Mouse (Mus musculus) layer of hippocampus, postnatal 14 days (tissue): Measurements from ENCODE around the gene Camk1d. TPM values are rescaled to one million over a fixed set of nuclear protein-coding genes. Genes with fewer than 3 reads are reported as not detected.

Experiments used
- DNase-seq, 2 experiments: peaks; one replicate each; pipeline ENCODE4 v3.0.0; 2021 to 2022; ENCODE audit warnings: low spot score in 2 of 2, mixed read lengths in 1 of 2
- total RNA-seq, 2 experiments: library from RNA; stranded (reverse); gene quantifications; 2 replicates each; pipeline ENCODE4 v1.2.3; 2021

Camk1d gene
- total RNA-seq, 2 experiments from 2014 or later = 146 to 147 TPM

DNA sequence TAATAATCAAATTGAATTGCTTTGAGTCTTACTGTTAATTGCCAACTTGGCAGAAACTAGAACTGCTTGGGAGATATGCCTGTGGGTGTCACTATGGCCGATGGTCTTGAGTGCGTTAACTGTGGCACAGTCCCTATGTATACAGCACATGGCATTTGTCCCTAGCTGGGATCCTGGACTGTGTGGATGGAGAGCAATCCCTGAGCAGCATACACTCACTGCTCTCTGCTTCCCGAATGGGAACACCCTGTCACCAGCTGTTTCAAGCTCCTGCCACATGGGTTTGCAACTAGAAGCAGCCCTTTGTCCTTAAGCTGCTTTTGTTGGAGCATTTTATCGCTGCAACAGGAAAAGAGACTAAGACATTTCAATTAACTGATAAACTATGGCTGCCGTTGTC is 224.4 kb downstream of the Camk1d start:
- no peak for DNase-seq

DNA sequence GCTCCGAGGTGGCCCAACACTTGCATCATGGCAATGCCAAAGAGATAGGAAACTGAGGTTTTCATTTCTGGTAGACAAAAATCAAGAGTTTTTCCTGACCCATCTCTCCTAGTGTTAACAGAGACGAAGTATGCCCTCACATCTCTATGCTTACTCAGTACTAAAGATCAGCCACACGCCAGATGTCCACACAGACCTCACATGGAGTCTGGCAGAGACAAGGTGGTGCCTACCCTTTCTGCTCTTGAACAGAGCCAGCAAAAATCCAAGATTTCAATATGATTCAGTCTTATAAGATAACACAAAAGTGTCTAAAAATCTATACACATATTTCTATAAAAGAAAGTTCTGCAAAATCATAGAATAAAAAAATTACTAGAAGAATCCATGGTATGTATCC is 227.0 kb downstream of the Camk1d start:
- DNase-seq = no peak

- DNase-seq = no peak
Observed at GRCm38 (mm10) chr2:5486663-5487062, 227.7 kb downstream of the Camk1d start.

DNA sequence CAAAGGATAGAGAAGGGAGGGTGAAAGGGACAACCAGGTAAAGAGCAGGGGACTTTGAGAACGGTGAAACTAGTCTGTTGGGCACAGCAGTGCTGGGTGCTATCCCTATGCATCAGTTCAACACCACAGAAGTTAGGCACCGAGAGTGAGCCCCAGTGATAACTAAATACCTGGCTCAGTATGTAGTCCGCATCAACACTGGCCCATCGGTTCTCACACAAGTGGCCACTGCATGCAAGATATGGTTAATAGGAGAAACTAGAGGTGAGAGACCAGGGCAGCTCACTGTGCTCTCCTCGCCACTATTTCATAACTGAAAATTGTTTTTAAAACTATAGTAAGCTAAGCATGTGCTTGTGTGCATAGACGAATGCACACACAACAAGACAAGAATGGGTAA is 228.5 kb downstream of the Camk1d start:
- no peak for DNase-seq

DNA sequence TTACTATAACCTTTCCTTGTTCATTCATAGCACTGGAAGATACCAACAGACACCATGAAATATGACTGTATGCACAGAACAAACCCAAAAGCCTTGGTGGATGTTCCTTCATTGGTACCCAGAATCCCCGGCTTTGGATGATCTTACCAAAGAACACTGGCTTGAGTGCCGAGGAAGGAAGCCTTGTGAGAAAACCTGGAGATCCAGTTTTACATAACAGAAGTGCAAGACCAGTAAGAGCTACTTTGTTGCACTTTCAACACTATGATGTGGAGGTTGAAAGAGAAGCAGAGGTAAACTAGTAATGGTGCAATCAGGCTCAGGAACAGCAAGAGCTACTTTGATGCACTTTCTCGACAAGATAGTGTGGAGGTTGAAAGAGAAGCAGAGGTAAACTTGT is 234.4 kb downstream of the Camk1d start:
- DNase-seq = no peak

DNA sequence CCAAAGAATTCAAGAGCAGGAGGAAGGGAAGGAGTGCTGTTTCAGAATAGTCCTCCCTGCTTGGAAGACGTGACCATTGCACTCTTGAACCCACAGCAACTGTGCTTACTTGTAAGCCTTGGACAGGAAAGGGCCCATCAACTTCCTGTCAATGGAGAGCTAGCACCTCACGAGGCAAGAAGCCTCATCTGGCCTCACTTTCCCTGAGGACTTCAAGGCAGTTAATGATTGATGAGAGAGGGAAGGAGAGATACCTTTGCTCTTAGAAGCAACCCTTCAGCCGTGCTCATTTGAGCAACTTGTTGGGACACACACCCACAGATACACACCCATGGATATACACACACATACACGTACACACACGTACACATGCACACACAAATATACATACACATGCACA is 235.6 kb downstream of the Camk1d start:
- DNase-seq = no peak

DNA sequence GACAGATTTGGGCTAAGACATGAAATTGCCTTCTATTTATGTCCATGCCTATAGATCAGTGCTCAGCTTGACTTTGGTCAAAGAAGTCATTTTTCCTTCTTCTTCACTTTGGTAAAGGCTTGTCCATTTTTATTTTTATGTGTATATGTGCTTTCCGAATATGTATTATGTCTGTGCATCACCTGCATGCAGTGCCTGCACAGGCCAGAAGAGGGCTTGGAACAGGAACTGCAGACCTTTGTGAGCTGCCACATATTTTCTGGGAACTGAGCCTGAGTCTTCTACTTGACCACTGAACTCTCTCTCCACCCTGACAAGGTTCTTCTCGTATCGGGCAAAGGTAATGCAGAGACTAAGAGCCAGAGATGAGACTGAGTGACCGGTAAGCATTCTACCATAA is 236.1 kb downstream of the Camk1d start:
- DNase-seq = no peak

DNA sequence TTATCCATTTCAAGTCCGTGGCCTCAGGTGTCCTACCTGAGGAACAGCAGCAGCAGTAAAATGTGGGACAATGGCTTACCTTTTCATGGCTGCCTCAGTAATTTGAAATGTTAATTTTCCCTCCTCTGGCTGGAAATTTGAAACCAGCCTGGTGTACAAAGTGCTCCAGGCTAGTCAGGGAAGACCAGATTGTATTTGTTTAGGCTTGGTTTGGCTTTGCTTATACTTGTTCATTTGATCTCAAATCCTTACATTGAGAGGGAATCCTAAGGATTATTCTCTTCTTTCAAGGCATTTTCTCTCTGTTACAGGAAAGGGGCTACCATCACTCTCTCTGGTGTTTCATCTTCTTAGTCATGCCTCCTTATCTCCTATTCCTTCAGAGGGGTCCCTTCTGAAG is 236.8 kb downstream of the Camk1d start:
- no peak for DNase-seq

GRCm38 (mm10) chr2:5469366-5469941 is 244.9 kb downstream of the Camk1d start:
- DNase-seq = peak in 1 of 2 experiments; percentile 48

DNA sequence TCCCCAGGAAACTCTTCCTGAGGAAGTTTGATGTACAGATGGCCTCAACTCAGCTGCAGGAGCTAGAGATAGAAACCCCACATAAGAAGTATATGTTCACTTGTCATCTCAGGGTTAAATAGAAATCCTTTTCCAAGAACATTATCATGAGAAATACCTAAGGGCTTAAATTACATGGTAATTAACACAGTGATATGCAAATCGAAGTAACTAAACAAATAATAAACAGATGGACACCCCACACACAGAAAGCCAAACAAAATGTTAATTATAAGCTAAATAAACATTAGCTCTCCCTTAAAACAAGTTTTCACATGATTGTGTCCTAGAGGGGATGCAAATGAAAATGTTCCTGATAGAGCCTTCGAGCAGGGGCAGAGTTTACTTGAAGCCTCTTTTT is 246.8 kb downstream of the Camk1d start:
- no peak for DNase-seq

GRCm38 (mm10) chr2:5458671-5459235 is 255.6 kb downstream of the Camk1d start:
- DNase-seq = no peak

GRCm38 (mm10) chr2:5458075-5458494 is 256.2 kb downstream of the Camk1d start:
- DNase-seq = no peak

- DNase-seq = no peak
Observed at GRCm38 (mm10) chr2:5456108-5456507, 258.2 kb downstream of the Camk1d start.

DNA sequence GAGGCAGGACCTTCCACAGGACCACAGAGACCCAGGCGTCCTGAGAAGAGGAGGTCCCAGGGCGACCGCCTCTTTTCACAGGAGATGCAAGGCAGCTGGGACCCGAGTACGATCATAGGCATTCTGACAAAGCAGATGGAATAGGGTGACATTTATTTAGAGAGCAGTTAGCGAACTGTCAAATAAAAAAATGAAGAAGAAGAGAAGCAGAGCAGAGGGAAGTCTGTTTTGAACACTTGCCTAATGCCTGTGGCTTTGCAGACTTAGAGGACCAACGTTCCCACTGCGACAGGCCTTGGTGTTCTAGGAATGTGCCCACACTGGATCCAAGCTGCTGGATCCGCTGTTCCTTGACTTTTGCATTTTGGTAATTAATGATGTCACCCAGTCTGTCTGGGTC is 259.5 kb downstream of the Camk1d start:
- peak in 1 of 2 experiments; percentile 49 for DNase-seq

DNA sequence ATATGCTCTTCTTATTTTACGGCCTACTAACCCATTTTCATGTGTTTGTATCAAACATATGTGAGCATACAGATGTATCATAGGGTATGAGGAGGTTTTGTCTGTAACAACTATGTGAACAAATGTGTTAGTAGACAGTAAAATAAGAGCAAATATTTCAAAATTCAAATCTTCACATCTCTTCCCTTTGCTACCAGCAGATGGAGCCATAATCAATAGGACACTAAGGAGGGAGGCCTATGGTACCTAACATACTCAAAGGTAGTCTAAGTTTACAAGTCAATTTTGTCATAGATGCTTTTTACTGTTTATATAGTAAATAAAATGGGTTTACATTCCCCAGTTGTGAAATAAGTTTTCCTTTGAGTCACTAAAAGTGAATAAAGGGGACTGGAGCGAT is 262.7 kb downstream of the Camk1d start:
- DNase-seq = peak in 1 of 2 experiments; percentile 55

GRCm38 (mm10) chr2:5445357-5445756 is 269.0 kb downstream of the Camk1d start:
- no peak for DNase-seq

DNA sequence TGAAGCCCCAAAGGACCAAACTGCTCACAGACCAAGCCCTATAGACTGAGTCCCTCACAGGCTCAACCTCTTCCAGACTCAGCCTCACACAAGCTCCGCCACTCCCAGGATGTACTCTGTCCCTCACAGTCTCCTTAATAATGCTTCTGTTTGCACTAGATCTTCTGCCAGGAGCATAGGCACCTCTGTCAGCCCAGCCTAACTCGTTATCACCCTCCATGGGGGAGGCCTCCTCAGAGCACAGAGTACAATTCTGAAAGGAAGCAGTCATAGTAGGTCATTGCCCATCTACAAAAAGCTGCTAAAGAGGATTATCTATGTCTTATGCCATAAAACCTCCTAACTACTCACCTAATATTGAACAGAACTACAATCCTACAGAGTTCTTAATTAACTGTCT is 276.6 kb downstream of the Camk1d start:
- DNase-seq = no peak

GRCm38 (mm10) chr2:5435587-5436253 is 278.6 kb downstream of the Camk1d start:
- peak in 1 of 2 experiments; percentile 39 for DNase-seq

GRCm38 (mm10) chr2:5431309-5431708 is 283.0 kb downstream of the Camk1d start:
- no peak for DNase-seq

- no peak for DNase-seq
Observed at GRCm38 (mm10) chr2:5429921-5430320, 284.4 kb downstream of the Camk1d start.

DNA sequence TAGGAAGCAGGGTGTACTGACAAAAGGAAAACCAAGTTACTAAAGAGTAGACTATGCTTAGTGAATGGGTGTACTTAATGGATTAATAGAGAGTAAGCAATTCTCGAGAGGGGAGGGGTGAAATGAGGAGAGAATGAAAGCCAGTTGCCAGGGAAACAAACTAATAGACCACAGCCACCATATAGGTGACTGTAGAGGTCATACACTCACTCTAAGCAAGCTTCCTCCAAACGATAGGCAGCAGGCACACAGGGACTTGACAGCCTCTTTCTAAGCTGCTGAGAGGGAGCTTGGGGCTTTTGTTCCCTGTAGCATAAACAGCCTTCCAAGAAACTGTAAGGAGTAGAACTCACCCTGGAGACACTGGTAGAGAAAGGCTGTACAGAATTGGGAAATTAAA is 288.2 kb downstream of the Camk1d start:
- no peak for DNase-seq

DNA sequence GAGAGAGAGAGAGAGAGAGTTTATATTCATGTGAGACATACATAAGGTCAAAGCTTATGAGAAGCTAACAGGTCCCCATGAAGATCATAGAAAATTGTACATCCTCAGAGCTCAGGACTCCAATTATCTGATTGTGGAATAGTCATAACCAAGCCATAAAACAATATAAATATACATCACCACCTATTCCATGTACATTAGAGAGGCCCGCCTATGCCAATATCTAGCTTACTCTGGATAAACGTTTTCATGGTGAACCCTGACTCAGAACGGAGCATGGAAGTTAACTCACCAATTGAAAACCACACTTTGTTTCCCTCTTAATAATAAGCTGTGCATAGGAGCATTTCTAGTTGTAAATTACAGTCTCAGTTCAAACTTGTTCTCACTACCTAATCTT is 288.7 kb downstream of the Camk1d start:
- no peak for DNase-seq
